Mouse (Mus musculus) E14TG2a.4 (cell line): ENCODE results near the gene Mip.
"Not testable (repeated sequence)": the region's sequence is repeated elsewhere in the genome, so short reads cannot be mapped to it uniquely, and the experiment has no call there.

ENCODE experiments used
- H3K27me3 ChIP-seq: 2 replicates; pipeline ENCODE4 v1.6.1; 2014; ENCODE audit warnings: low read length, control low read depth; ENCODE audit not compliant: insufficient read depth
- H3K36me3 ChIP-seq: 2 replicates; pipeline ENCODE4 v1.6.1; 2014; ENCODE audit warnings: low read length, control low read depth; ENCODE audit not compliant: insufficient read depth
- H3K4me1 ChIP-seq: replicated peaks from 2 replicates; pipeline ENCODE4 v1.6.1; 2014; ENCODE audit warnings: low read depth, low read length, control low read depth
- H3K4me3 ChIP-seq: replicated peaks from 2 replicates; pipeline ENCODE4 v1.5.1; 2014; ENCODE audit warnings: mild to moderate bottlenecking, low read length
- H3K9me3 ChIP-seq: 2 replicates; pipeline ENCODE4 v1.6.1; 2014; ENCODE audit warnings: low read length, control low read depth
- CTCF ChIP-seq: conservative IDR thresholded peaks from 2 replicates; pipeline ENCODE4 v1.5.1; 2014; ENCODE audit warnings: low read length
- NANOG ChIP-seq: IDR thresholded peaks from 2 replicates; pipeline ENCODE4 v1.6.1; 2014; ENCODE audit warnings: borderline replicate concordance, low read length, mixed read lengths
- POU5F1 ChIP-seq: IDR thresholded peaks from 2 replicates; pipeline ENCODE4 v1.6.1; 2014; ENCODE audit warnings: low read length, borderline replicate concordance

Gene Mip

GRCm38 (mm10) chr10:128208326-128208725 is 17.3 kb upstream of the Mip start:
- Histone ChIP-seq H3K4me1 (peaks cover 67% of the 10 kb centered on the region), H3K36me3 (peaks cover 62% of the 10 kb centered on the region), H3K9me3 (no peaks in the 10 kb centered on the region), H3K4me3 (no peak overlapping the region), H3K27me3 (peaks cover 2% of the 10 kb centered on the region)
- TF ChIP-seq CTCF, result no peak
- TF ChIP-seq POU5F1, result no peak
- TF ChIP-seq NANOG, result no peak

GRCm38 (mm10) chr10:128209311-128210009 is 16.2 kb upstream of the Mip start:
- TF ChIP-seq CTCF, result no peak
- no peak for TF ChIP-seq NANOG
- TF ChIP-seq POU5F1, result no peak
- no peaks in the 10 kb centered on the region for H3K9me3 ChIP-seq
- peaks cover 62% of the 10 kb centered on the region for H3K36me3 ChIP-seq
- H3K4me3 ChIP-seq, result no peak overlapping the region
- H3K27me3 ChIP-seq, result peaks cover 10% of the 10 kb centered on the region
- H3K4me1 ChIP-seq, result peaks cover 59% of the 10 kb centered on the region

- H3K4me3 ChIP-seq, result peak overlapping the region; percentile 93
- TF ChIP-seq NANOG, result no peak
- no peak for TF ChIP-seq POU5F1
- TF ChIP-seq CTCF, result no peak
- peaks cover 57% of the 10 kb centered on the region for H3K36me3 ChIP-seq
- H3K4me1 ChIP-seq, result peaks cover 52% of the 10 kb centered on the region
- peaks cover 14% of the 10 kb centered on the region for H3K27me3 ChIP-seq
- H3K9me3 ChIP-seq, result no peaks in the 10 kb centered on the region
These were observed 15.5 kb upstream of the Mip start for GRCm38 (mm10) chr10:128210131-128210530.

- Histone ChIP-seq H3K27me3 (peaks cover 15% of the 10 kb centered on the region), H3K36me3 (peaks cover 49% of the 10 kb centered on the region), H3K4me3 (peak overlapping the region; percentile 93), H3K9me3 (no peaks in the 10 kb centered on the region), H3K4me1 (peaks cover 48% of the 10 kb centered on the region)
- TF ChIP-seq NANOG, result no peak
- TF ChIP-seq POU5F1, result no peak
- TF ChIP-seq CTCF, result no peak
These were observed 14.7 kb upstream of the Mip start for GRCm38 (mm10) chr10:128210954-128211353.

GRCm38 (mm10) chr10:128211390-128212108 is 14.1 kb upstream of the Mip start, which contains the start of gene Spryd4:
TSS of gene Spryd4 (minus strand) at chr10:128211807.
- no peak for TF ChIP-seq CTCF
- TF ChIP-seq POU5F1, result no peak
- TF ChIP-seq NANOG, result no peak
- Histone ChIP-seq H3K9me3 (no peaks in the 10 kb centered on the region), H3K4me3 (peak within 1 kb of the TSS; percentile 93), H3K27me3 (peaks cover 15% of the 10 kb centered on the region), H3K36me3 (peaks cover 44% of the 10 kb centered on the region), H3K4me1 (peaks cover 43% of the 10 kb centered on the region)

- Histone ChIP-seq H3K27me3 (peaks cover 15% of the 10 kb centered on the region), H3K36me3 (peaks cover 38% of the 10 kb centered on the region), H3K4me1 (peaks cover 40% of the 10 kb centered on the region), H3K4me3 (peak overlapping the region; percentile 93), H3K9me3 (no peaks in the 10 kb centered on the region)
- TF ChIP-seq POU5F1, result no peak
- TF ChIP-seq NANOG, result no peak
- TF ChIP-seq CTCF, result no peak
These were observed 13.5 kb upstream of the Mip start for GRCm38 (mm10) chr10:128212148-128212547.

- peaks cover 30% of the 10 kb centered on the region for H3K36me3 ChIP-seq
- H3K9me3 ChIP-seq, result no peaks in the 10 kb centered on the region
- TF ChIP-seq POU5F1, result no peak
- TF ChIP-seq CTCF, result peak; percentile 87
- peaks cover 40% of the 10 kb centered on the region for H3K4me1 ChIP-seq
- peak overlapping the region; percentile 77 for H3K4me3 ChIP-seq
- H3K27me3 ChIP-seq, result peaks cover 15% of the 10 kb centered on the region
These were observed 12.7 kb upstream of the Mip start for GRCm38 (mm10) chr10:128212871-128213323.

- Histone ChIP-seq H3K4me1 (peaks cover 34% of the 10 kb centered on the region), H3K27me3 (peaks cover 15% of the 10 kb centered on the region), H3K36me3 (peaks cover 18% of the 10 kb centered on the region)
- not testable (repeated sequence) for H3K4me3 ChIP-seq, H3K9me3 ChIP-seq
These were observed 11.5 kb upstream of the Mip start for GRCm38 (mm10) chr10:128214112-128214511.
